Mouse (Mus musculus): Measurements from ENCODE around the gene Gprc5a. TPM values are rescaled to one million over a fixed set of nuclear protein-coding genes. Genes with fewer than 3 reads are reported as not detected.

Gene Gprc5a
- polyA plus RNA-seq, 1 experiment from 2014 or later, result 15.8 TPM

GRCm38 (mm10) chr6:135112411-135113113, 47.1 kb downstream of the Gprc5a start:
- ATAC-seq (ENCODE audit: low FRiP score, low TSS enrichment), result no peak

GRCm38 (mm10) chr6:135113114-135113436, 47.6 kb downstream of the Gprc5a start:
- no peak for ATAC-seq (ENCODE audit: low FRiP score, low TSS enrichment)
- WGBS, result 12% methylated on average over 6 of the region's 6 CpGs
- H3K36me3 ChIP-seq (ENCODE audit: control insufficient read depth, insufficient read depth, low read length), result no peaks in the 10 kb centered on the region

More at GRCm38 (mm10) chr6:135112411-135113113, 47.1 kb downstream of the Gprc5a start:
- H3K27ac ChIP-seq (ENCODE audit: low read depth, low read length), result no peak overlapping the region
- H3K4me3 ChIP-seq (ENCODE audit: low read length), result no peak overlapping the region
- no peaks in the 10 kb centered on the region for H3K4me1 ChIP-seq (ENCODE audit: control insufficient read depth, insufficient read depth, low read length)
- H3K36me3 ChIP-seq (ENCODE audit: control insufficient read depth, insufficient read depth, low read length), result no peaks in the 10 kb centered on the region
- no peak overlapping the region for H3K4me2 ChIP-seq (replicated peaks; ENCODE audit: low read depth, low read length)
- no peak overlapping the region for H3K9ac ChIP-seq (ENCODE audit: low read depth, low read length)
- no peaks in the 10 kb centered on the region for H3K27me3 ChIP-seq (ENCODE audit: control insufficient read depth, insufficient read depth, low read length)
- no peaks in the 10 kb centered on the region for H3K9me3 ChIP-seq (ENCODE audit: control insufficient read depth, low read length)
- 12% methylated on average over 7 of the region's 7 CpGs for WGBS

GRCm38 (mm10) chr6:135116479-135116878, 51.0 kb downstream of the Gprc5a start:
- Histone ChIP-seq H3K36me3 (ENCODE audit: control insufficient read depth, insufficient read depth, low read length) (no peaks in the 10 kb centered on the region), H3K4me3 (ENCODE audit: low read length) (no peak overlapping the region), H3K9me3 (ENCODE audit: control insufficient read depth, low read length) (no peaks in the 10 kb centered on the region), H3K4me1 (ENCODE audit: control insufficient read depth, insufficient read depth, low read length) (no peaks in the 10 kb centered on the region), H3K4me2 (replicated peaks; ENCODE audit: low read depth, low read length) (no peak overlapping the region), H3K27me3 (ENCODE audit: control insufficient read depth, insufficient read depth, low read length) (no peaks in the 10 kb centered on the region), H3K9ac (ENCODE audit: low read depth, low read length) (no peak overlapping the region), H3K27ac (ENCODE audit: low read depth, low read length) (no peak overlapping the region)
- WGBS, result 94% methylated on average over 8 of the region's 8 CpGs
- ATAC-seq (ENCODE audit: low FRiP score, low TSS enrichment), result no peak

More at GRCm38 (mm10) chr6:135113114-135113436, 47.6 kb downstream of the Gprc5a start:
- no peaks in the 10 kb centered on the region for H3K9me3 ChIP-seq (ENCODE audit: control insufficient read depth, low read length)
- no peak overlapping the region for H3K9ac ChIP-seq (ENCODE audit: low read depth, low read length)
- no peaks in the 10 kb centered on the region for H3K27me3 ChIP-seq (ENCODE audit: control insufficient read depth, insufficient read depth, low read length)
- no peak overlapping the region for H3K4me2 ChIP-seq (replicated peaks; ENCODE audit: low read depth, low read length)
- no peak overlapping the region for H3K4me3 ChIP-seq (ENCODE audit: low read length)
- no peak overlapping the region for H3K27ac ChIP-seq (ENCODE audit: low read depth, low read length)
- no peaks in the 10 kb centered on the region for H3K4me1 ChIP-seq (ENCODE audit: control insufficient read depth, insufficient read depth, low read length)

GRCm38 (mm10) chr6:135118183-135118582, 52.7 kb downstream of the Gprc5a start, which contains the start of gene Gprc5d:
Gene Gprc5d, minus strand, starts transcription at chr6:135118283.
- WGBS, result 76% methylated on average over 5 of the region's 5 CpGs
- H3K27me3 ChIP-seq (ENCODE audit: control insufficient read depth, insufficient read depth, low read length), result no peaks in the 10 kb centered on the region
- no peak within 1 kb of the TSS for H3K9ac ChIP-seq (ENCODE audit: low read depth, low read length)
- H3K4me2 ChIP-seq (replicated peaks; ENCODE audit: low read depth, low read length), result no peak within 1 kb of the TSS
- no peak for ATAC-seq (ENCODE audit: low FRiP score, low TSS enrichment)
- H3K4me1 ChIP-seq (ENCODE audit: control insufficient read depth, insufficient read depth, low read length), result no peaks in the 10 kb centered on the region
- H3K9me3 ChIP-seq (ENCODE audit: control insufficient read depth, low read length), result no peaks in the 10 kb centered on the region
- no peak within 1 kb of the TSS for H3K27ac ChIP-seq (ENCODE audit: low read depth, low read length)
- H3K4me3 ChIP-seq (ENCODE audit: low read length), result no peak within 1 kb of the TSS
- no peaks in the 10 kb centered on the region for H3K36me3 ChIP-seq (ENCODE audit: control insufficient read depth, insufficient read depth, low read length)

- 58% methylated on average over 5 of the region's 5 CpGs for WGBS
- no peaks in the 10 kb centered on the region for H3K4me1 ChIP-seq (ENCODE audit: control insufficient read depth, insufficient read depth, low read length)
Observed at GRCm38 (mm10) chr6:135124755-135125380, 59.4 kb downstream of the Gprc5a start.

GRCm38 (mm10) chr6:135133086-135133485, 67.6 kb downstream of the Gprc5a start:
- Histone ChIP-seq H3K9me3 (ENCODE audit: control insufficient read depth, low read length) (no peaks in the 10 kb centered on the region), H3K36me3 (ENCODE audit: control insufficient read depth, insufficient read depth, low read length) (no peaks in the 10 kb centered on the region), H3K4me2 (replicated peaks; ENCODE audit: low read depth, low read length) (no peak overlapping the region), H3K9ac (ENCODE audit: low read depth, low read length) (no peak overlapping the region), H3K27ac (ENCODE audit: low read depth, low read length) (no peak overlapping the region), H3K4me3 (ENCODE audit: low read length) (no peak overlapping the region), H3K4me1 (ENCODE audit: control insufficient read depth, insufficient read depth, low read length) (peaks cover 9% of the 10 kb centered on the region), H3K27me3 (ENCODE audit: control insufficient read depth, insufficient read depth, low read length) (no peaks in the 10 kb centered on the region)
- ATAC-seq (ENCODE audit: low FRiP score, low TSS enrichment), result no peak
- 83% methylated on average over 7 of the region's 7 CpGs for WGBS

More at GRCm38 (mm10) chr6:135124755-135125380, 59.4 kb downstream of the Gprc5a start:
- no peak for ATAC-seq (ENCODE audit: low FRiP score, low TSS enrichment)
- H3K9ac ChIP-seq (ENCODE audit: low read depth, low read length), result no peak overlapping the region
- no peak overlapping the region for H3K4me2 ChIP-seq (replicated peaks; ENCODE audit: low read depth, low read length)
- H3K4me3 ChIP-seq (ENCODE audit: low read length), result no peak overlapping the region
- H3K27ac ChIP-seq (ENCODE audit: low read depth, low read length), result no peak overlapping the region
- H3K27me3 ChIP-seq (ENCODE audit: control insufficient read depth, insufficient read depth, low read length), result no peaks in the 10 kb centered on the region
- no peaks in the 10 kb centered on the region for H3K36me3 ChIP-seq (ENCODE audit: control insufficient read depth, insufficient read depth, low read length)
- no peaks in the 10 kb centered on the region for H3K9me3 ChIP-seq (ENCODE audit: control insufficient read depth, low read length)

- Histone ChIP-seq H3K9ac (ENCODE audit: low read depth, low read length) (no peak overlapping the region), H3K4me3 (ENCODE audit: low read length) (no peak overlapping the region), H3K9me3 (ENCODE audit: control insufficient read depth, low read length) (no peaks in the 10 kb centered on the region), H3K36me3 (ENCODE audit: control insufficient read depth, insufficient read depth, low read length) (no peaks in the 10 kb centered on the region), H3K4me1 (ENCODE audit: control insufficient read depth, insufficient read depth, low read length) (peaks cover 13% of the 10 kb centered on the region), H3K4me2 (replicated peaks; ENCODE audit: low read depth, low read length) (no peak overlapping the region), H3K27ac (ENCODE audit: low read depth, low read length) (no peak overlapping the region), H3K27me3 (ENCODE audit: control insufficient read depth, insufficient read depth, low read length) (no peaks in the 10 kb centered on the region)
- ATAC-seq (ENCODE audit: low FRiP score, low TSS enrichment), result no peak
- 94% methylated on average over 9 of the region's 9 CpGs for whole genome bisulfite sequencing
Observed at GRCm38 (mm10) chr6:135133486-135133885, 68.0 kb downstream of the Gprc5a start.

Other genes with a start within 250 kb of the Gprc5a start
- 1.7 and 2.0 TPM in 2 replicates for gene Crebl2, start 235.5 kb upstream of the Gprc5a start, polyA plus RNA-seq (2014; fragmentation: Nextera tagmentation; extraction: Ambion mirVana)
- 12.1 and 13.1 TPM in 2 replicates for gene Gpr19, start 167.1 kb upstream of the Gprc5a start, polyA plus RNA-seq (2014; fragmentation: Nextera tagmentation; extraction: Ambion mirVana)
- gene Cdkn1b, start 145.2 kb upstream of the Gprc5a start, polyA plus RNA-seq (2014; fragmentation: Nextera tagmentation; extraction: Ambion mirVana), result 14.5 and 15.3 TPM in 2 replicates
- gene Apold1, start 83.9 kb upstream of the Gprc5a start, polyA plus RNA-seq (2014; fragmentation: Nextera tagmentation; extraction: Ambion mirVana), result 4.4 and 4.6 TPM in 2 replicates
- 106 and 117 TPM in 2 replicates for gene Ddx47, start 54.0 kb upstream of the Gprc5a start, polyA plus RNA-seq (2014; fragmentation: Nextera tagmentation; extraction: Ambion mirVana)
- gene Gprc5d, start 52.6 kb downstream of the Gprc5a start, polyA plus RNA-seq (2014; fragmentation: Nextera tagmentation; extraction: Ambion mirVana), result not detected in 2 replicates
- 29.8 and 34.2 TPM in 2 replicates for gene Fam234b, start 132.3 kb downstream of the Gprc5a start, polyA plus RNA-seq (2014; fragmentation: Nextera tagmentation; extraction: Ambion mirVana)
- gene Hebp1, start 132.4 kb downstream of the Gprc5a start, polyA plus RNA-seq (2014; fragmentation: Nextera tagmentation; extraction: Ambion mirVana), result 9.2 and 36.9 TPM in 2 replicates
- gene Gsg1, start 188.7 kb downstream of the Gprc5a start, polyA plus RNA-seq (2014; fragmentation: Nextera tagmentation; extraction: Ambion mirVana), result 0.64 and 1.1 TPM in 2 replicates
- 0.30 and 0.50 TPM in 2 replicates for gene Pbp2, start 244.8 kb downstream of the Gprc5a start, polyA plus RNA-seq (2014; fragmentation: Nextera tagmentation; extraction: Ambion mirVana)